Mouse (Mus musculus) hindbrain, postnatal 0 days (tissue): ENCODE measurements at regions not wholly inside any gene's neighbourhood (a gene's known extent, or its start where the extent isn't known, plus 50 kb on each side); places are given as distances from the start of the nearest gene placed in this dataset.
A peak's percentile ranks its signal among the peaks of the same experiment; 100 is the strongest.

Experiments used
- ATAC-seq: fragments of 200-750 bp; cut with Nextera tagmentation; 2 replicates; pipeline ENCODE4 v1.8.0; 2017; ENCODE audit warnings: mild to moderate bottlenecking, moderate TSS enrichment, moderate library complexity
- DNase-seq: peaks from one replicate; pipeline ENCODE4 v3.0.0-alpha.2; 2015; ENCODE audit warnings: low spot score
- H3K27ac ChIP-seq: fragments of 300-500 bp; sonication (generic); 2 replicates; pipeline ENCODE4 v1.5.1; 2014; ENCODE audit warnings: mild to moderate bottlenecking
- H3K27me3 ChIP-seq: fragments of 300-500 bp; sonication (generic); 2 replicates; pipeline ENCODE4 v1.6.1; 2014; ENCODE audit warnings: low read length, mixed read lengths; ENCODE audit not compliant: insufficient read depth
- H3K36me3 ChIP-seq: fragments of 300-500 bp; sonication (generic); 2 replicates; pipeline ENCODE4 v1.6.1; 2014; ENCODE audit warnings: low read length, mixed read lengths; ENCODE audit not compliant: insufficient read depth
- H3K4me1 ChIP-seq: fragments of 300-500 bp; sonication (generic); 2 replicates; pipeline ENCODE4 v1.6.1; 2014; ENCODE audit warnings: antibody characterized with exemption, low read length, mixed read lengths; ENCODE audit not compliant: insufficient read depth
- H3K4me2 ChIP-seq: fragments of 300-500 bp; sonication (generic); 2 replicates; pipeline ENCODE4 v1.6.1; 2014; ENCODE audit warnings: low read depth, mild to moderate bottlenecking, low read length, moderate library complexity, mixed read lengths
- H3K4me3 ChIP-seq: fragments of 300-500 bp; sonication (generic); 2 replicates; pipeline ENCODE4 v1.5.1; 2014; ENCODE audit warnings: low read length
- H3K9ac ChIP-seq: fragments of 300-500 bp; sonication (generic); replicated peaks from 2 replicates; pipeline ENCODE4 v1.6.1; 2014; ENCODE audit warnings: mild to moderate bottlenecking, low read length, moderate library complexity, mixed read lengths
- H3K9me3 ChIP-seq: fragments of 300-500 bp; sonication (generic); 2 replicates; pipeline ENCODE4 v1.6.1; 2016; ENCODE audit warnings: low read length, mixed read lengths
- CTCF ChIP-seq: IDR thresholded peaks from 2 replicates; pipeline ENCODE4 v1.5.1; 2016; ENCODE audit warnings: antibody characterized with exemption, control low read depth, low read depth
- WGBS: fragments of 180-500 bp; shearing (Covaris S2); extraction: QIAGEN DNeasy Blood & Tissue Kit; methylation state at CpG from one replicate; pipeline ENCODE4 v1.1.7; 2014; 5-methylcytosine and 5-hydroxymethylcytosine counted together

- no peak for ATAC-seq
- Histone ChIP-seq H3K4me3 (no peak overlapping the region), H3K27me3 (no peaks in the 10 kb centered on the region), H3K4me2 (no peak overlapping the region), H3K4me1 (no peaks in the 10 kb centered on the region), H3K36me3 (no peaks in the 10 kb centered on the region), H3K9me3 (no peaks in the 10 kb centered on the region), H3K27ac (no peak overlapping the region), H3K9ac (no peak overlapping the region)
- DNase-seq: no peak
- WGBS: 59% methylated on average over 5 of the region's 5 CpGs
- TF ChIP-seq CTCF: no peak
Observed at GRCm38 (mm10) chr12:58434504-58434903, 165.4 kb upstream of the Clec14a start.

GRCm38 (mm10) chr12:58429929-58430328 lies 160.8 kb upstream of the Clec14a start:
- 60% methylated on average over 5 of the region's 5 CpGs for WGBS
- DNase-seq (peak; percentile 5), ATAC-seq (no peak)
- H3K9me3 ChIP-seq: no peaks in the 10 kb centered on the region
- no peaks in the 10 kb centered on the region for H3K4me1 ChIP-seq
- no peak overlapping the region for H3K9ac ChIP-seq
- no peaks in the 10 kb centered on the region for H3K27me3 ChIP-seq
- TF ChIP-seq CTCF: no peak
- H3K27ac ChIP-seq: no peak overlapping the region
- no peak overlapping the region for H3K4me2 ChIP-seq
- H3K36me3 ChIP-seq: no peaks in the 10 kb centered on the region
- H3K4me3 ChIP-seq: no peak overlapping the region

GRCm38 (mm10) chr12:58426758-58427157 lies 157.7 kb upstream of the Clec14a start:
- H3K27me3 ChIP-seq: no peaks in the 10 kb centered on the region
- no peaks in the 10 kb centered on the region for H3K4me1 ChIP-seq
- WGBS: 89% methylated on average over 6 of the region's 6 CpGs

DNA sequence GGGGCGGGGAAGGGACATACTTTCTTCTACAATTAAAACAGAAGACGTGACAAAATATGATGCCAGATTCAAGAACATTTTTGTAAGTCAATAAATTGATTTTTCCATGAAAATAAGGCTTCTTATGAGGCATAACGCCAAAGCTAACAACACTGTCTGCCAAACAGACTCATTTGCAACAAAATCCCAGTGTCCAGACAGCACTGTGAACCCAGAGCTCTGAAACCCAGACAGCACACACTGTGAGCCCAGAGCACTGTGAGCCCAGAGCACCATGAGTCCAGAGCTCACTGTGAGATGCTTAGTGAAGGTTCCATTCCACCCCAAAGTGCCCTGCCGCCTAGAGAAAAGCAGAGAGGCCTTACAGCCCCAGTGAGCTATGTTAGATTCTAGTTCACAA lies 156.9 kb upstream of the Clec14a start:
- Histone ChIP-seq H3K9ac (no peak overlapping the region), H3K4me2 (no peak overlapping the region), H3K4me3 (no peak overlapping the region), H3K36me3 (no peaks in the 10 kb centered on the region), H3K4me1 (no peaks in the 10 kb centered on the region), H3K27ac (no peak overlapping the region), H3K9me3 (no peaks in the 10 kb centered on the region), H3K27me3 (no peaks in the 10 kb centered on the region)
- no peak for TF ChIP-seq CTCF
- WGBS: 79% methylated on average over 4 of the region's 4 CpGs
- DNase-seq (no peak), ATAC-seq (no peak)

More at GRCm38 (mm10) chr12:58426758-58427157, 157.7 kb upstream of the Clec14a start:
- TF ChIP-seq CTCF: no peak
- H3K4me2 ChIP-seq: no peak overlapping the region
- no peak overlapping the region for H3K4me3 ChIP-seq
- H3K27ac ChIP-seq: no peak overlapping the region
- DNase-seq: no peak
- no peaks in the 10 kb centered on the region for H3K9me3 ChIP-seq
- no peaks in the 10 kb centered on the region for H3K36me3 ChIP-seq
- ATAC-seq: no peak
- H3K9ac ChIP-seq: no peak overlapping the region

GRCm38 (mm10) chr12:58423581-58423980 lies 154.5 kb upstream of the Clec14a start:
- Histone ChIP-seq H3K27me3 (no peaks in the 10 kb centered on the region), H3K4me1 (no peaks in the 10 kb centered on the region), H3K27ac (no peak overlapping the region), H3K36me3 (no peaks in the 10 kb centered on the region), H3K9ac (no peak overlapping the region), H3K4me2 (no peak overlapping the region), H3K4me3 (no peak overlapping the region), H3K9me3 (no peaks in the 10 kb centered on the region)
- TF ChIP-seq CTCF: no peak
- WGBS: 33% methylated on average over 1 of the region's 1 CpGs
- DNase-seq (no peak), ATAC-seq (no peak)

GRCm38 (mm10) chr12:58401904-58402303 lies 132.8 kb upstream of the Clec14a start:
- Histone ChIP-seq H3K36me3 (no peaks in the 10 kb centered on the region), H3K4me3 (no peak overlapping the region), H3K4me1 (no peaks in the 10 kb centered on the region), H3K27ac (no peak overlapping the region), H3K9me3 (no peaks in the 10 kb centered on the region), H3K27me3 (no peaks in the 10 kb centered on the region), H3K4me2 (no peak overlapping the region), H3K9ac (no peak overlapping the region)
- no peak for DNase-seq
- ATAC-seq: no peak
- no peak for TF ChIP-seq CTCF
- 65% methylated on average over 3 of the region's 3 CpGs for WGBS

- Histone ChIP-seq H3K9ac (no peak overlapping the region), H3K27me3 (no peaks in the 10 kb centered on the region)
Observed at GRCm38 (mm10) chr12:58360258-58360657, 91.2 kb upstream of the Clec14a start.

More at GRCm38 (mm10) chr12:58360258-58360657, 91.2 kb upstream of the Clec14a start:
- TF ChIP-seq CTCF: no peak
- no peak for DNase-seq
- no peak overlapping the region for H3K4me3 ChIP-seq
- H3K9me3 ChIP-seq: no peaks in the 10 kb centered on the region
- 92% methylated on average over 4 of the region's 4 CpGs for WGBS
- H3K36me3 ChIP-seq: no peaks in the 10 kb centered on the region
- no peak overlapping the region for H3K27ac ChIP-seq
- ATAC-seq: no peak
- H3K4me2 ChIP-seq: no peak overlapping the region
- no peaks in the 10 kb centered on the region for H3K4me1 ChIP-seq
